Comparison of ENCODE assay signal across 15 mouse cellular contexts in genomic region chr1:92058731-92059425, GRCm38 (mm10).
DNase-seq lines count a peak whose midpoint lies in the region; ATAC-seq and TF ChIP-seq lines count a peak whose summit lies in the region.
"Had no signal": no experiment of that assay in that cellular context is flagged by ENCODE, and none has a peak within 500 bp of the region (broad histone marks: within the 10 kb centered on the region; RNA-seq: fewer than 3 reads in every experiment).

No protein-coding gene starts in this region.

- TF ChIP-seq POLR2A in lung, adult 2 months (IDR thresholded peaks at IDR 0.05; ENCODE audit: borderline replicate concordance, extremely low read depth, low read depth, low read length): no peak

- intact Hi-C loops in heart, postnatal 14 days (cut with DNase I): no loop called here

- no peak for TF ChIP-seq CTCF in lung, adult 2 months (IDR thresholded peaks at IDR 0.05; ENCODE audit: insufficient read depth, low read length)

- no peak overlapping the region for H3K4me3 ChIP-seq in heart, embryonic 10.5 days
- no peak overlapping the region for H3K4me3 ChIP-seq in lung, adult 2 months (replicated peaks; ENCODE audit: extremely low read depth, low read depth, low read length)
- H3K4me3 ChIP-seq in forebrain, embryonic 10.5 days: no peak overlapping the region
- H3K4me3 ChIP-seq: limb, embryonic 15.5 days had no signal

- H3K27ac ChIP-seq in heart, embryonic 10.5 days: peak overlapping the region; percentile 13; the same call in 1 of the 2 replicates
- no peak overlapping the region for H3K27ac ChIP-seq in forebrain, embryonic 10.5 days
- H3K27ac ChIP-seq: hindbrain, postnatal 0 days; limb, embryonic 15.5 days had no signal

- H3K27me3 ChIP-seq in heart, embryonic 10.5 days (ENCODE audit: insufficient read depth, poor library complexity, severe bottlenecking): no peaks in the 10 kb centered on the region
- H3K27me3 ChIP-seq in forebrain, embryonic 10.5 days (ENCODE audit: poor library complexity, severe bottlenecking): no peaks in the 10 kb centered on the region
- H3K27me3 ChIP-seq: limb, embryonic 15.5 days had no signal

- ATAC-seq in neutrophil, adult 5-6 weeks (ENCODE audit: extremely low read depth, insufficient number of reproducible peaks, low FRiP score, poor library complexity, severe bottlenecking): peak; percentile 66
- ATAC-seq: hindbrain, postnatal 0 days had no signal

- DNase-seq in heart, embryonic 10.5 days (ENCODE audit: low spot score): no peak
- no peak for DNase-seq in heart, postnatal 14 days
- peak; percentile 90 for DNase-seq in gonadal fat pad, adult 2 months (ENCODE audit: low read depth)
- no peak for DNase-seq in lung, adult 2 months
- no peak for DNase-seq in forebrain, embryonic 10.5 days (ENCODE audit: extremely low spot score, low spot score)
- DNase-seq in cerebellum, postnatal 36 days: no peak
- DNase-seq in c-Kit-positive CD71-positive TER-119-positive erythroid progenitor cells, embryonic 14.5 days (ENCODE audit: low spot score): no peak
- DNase-seq: cerebellum, adult 18-20 months; gastrocnemius, postnatal 25 days; kidney, adult 9 months; lung, embryonic 14.5 days; right cerebral cortex, postnatal 25 days had no signal

- WGBS in heart, embryonic 10.5 days: 73% methylated on average over 5 of the region's 5 CpGs
- 55% methylated on average over 5 of the region's 5 CpGs for WGBS in lung, adult 2 months
- WGBS in forebrain, embryonic 10.5 days: 82% methylated on average over 5 of the region's 5 CpGs

- peaks cover 51% of the 10 kb centered on the region for H3K4me1 ChIP-seq in heart, embryonic 10.5 days
- H3K4me1 ChIP-seq in lung, adult 2 months (ENCODE audit: control insufficient read depth, insufficient read depth, low read length): peaks cover 9% of the 10 kb centered on the region
- H3K4me1 ChIP-seq in forebrain, embryonic 10.5 days: peaks cover 38% of the 10 kb centered on the region

- no peaks in the 10 kb centered on the region for H3K9me3 ChIP-seq in heart, embryonic 10.5 days
- no peaks in the 10 kb centered on the region for H3K9me3 ChIP-seq in forebrain, embryonic 10.5 days
- H3K9me3 ChIP-seq: limb, embryonic 15.5 days had no signal

- no peaks in the 10 kb centered on the region for H3K36me3 ChIP-seq in heart, embryonic 10.5 days
- no peaks in the 10 kb centered on the region for H3K36me3 ChIP-seq in forebrain, embryonic 10.5 days (replicated peaks)
- H3K36me3 ChIP-seq: limb, embryonic 15.5 days had no signal
